Mouse (Mus musculus): ENCODE data around the gene Trmt10c. TPM values are rescaled to one million over a fixed set of nuclear protein-coding genes. Genes with fewer than 3 reads are reported as not detected.
"Not testable (repeated sequence)": the region's sequence is repeated elsewhere in the genome, so short reads cannot be mapped to it uniquely, and the experiment has no call there.

Trmt10c gene
- total and polyA plus RNA-seq, 2 experiments from 2014 or later: 20.5 to 21.0 TPM

DNA sequence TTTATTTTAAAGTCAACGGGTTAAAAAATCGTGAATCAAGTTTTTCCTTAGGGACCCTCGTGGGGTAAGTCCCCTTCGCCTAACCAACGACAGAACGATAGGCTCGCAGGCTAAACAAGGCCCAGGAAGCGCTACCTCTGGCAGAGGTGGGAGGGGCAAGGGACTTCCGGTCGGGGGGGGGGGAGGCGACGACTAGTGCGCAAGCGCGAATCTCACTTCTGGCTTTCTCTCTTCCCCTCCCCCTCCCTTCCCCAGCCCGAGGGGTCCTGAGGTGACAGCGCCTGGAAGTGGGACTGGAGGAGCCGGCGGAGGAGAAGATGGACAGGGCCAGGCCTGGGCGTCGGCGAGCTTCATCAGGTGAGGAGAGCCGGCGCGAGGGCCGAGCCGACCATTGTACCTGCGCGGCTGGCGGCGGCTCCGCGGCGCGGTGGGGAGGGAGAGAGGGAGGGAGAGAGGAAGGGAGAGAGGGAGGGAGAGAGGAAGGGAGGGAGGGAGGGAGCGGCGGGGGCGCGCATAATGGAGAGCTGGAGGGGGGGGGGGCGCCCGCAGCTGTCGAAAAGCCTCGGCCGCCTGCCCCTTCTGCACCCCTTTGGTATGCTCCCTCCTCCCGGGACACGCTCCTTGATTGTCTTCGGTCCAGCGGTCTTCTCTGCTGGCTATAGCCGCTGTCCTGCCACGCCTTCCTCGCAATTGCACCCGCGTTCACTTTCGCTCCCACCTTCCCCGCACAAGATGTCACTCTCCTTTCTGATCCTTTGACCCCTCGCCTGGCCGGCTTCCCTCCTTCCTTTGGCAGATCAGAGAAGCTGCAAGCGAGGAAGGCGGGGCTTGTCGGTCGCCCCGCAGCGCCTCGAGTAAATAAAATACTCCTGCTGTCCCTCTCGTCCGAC is 37.8 kb upstream of the Trmt10c start:
- TF ChIP-seq CTCF (IDR thresholded peaks at IDR 0.05; ENCODE audit: low read depth): no peak
- no peak for TF ChIP-seq EP300 (IDR thresholded peaks at IDR 0.05; ENCODE audit: low read depth)
- WGBS: under 1% methylated on average over 45 of the region's 66 CpGs
- no peaks in the 10 kb centered on the region for H3K9me3 ChIP-seq (replicated peaks; ENCODE audit: control insufficient read depth, low read length)
- H3K36me3 ChIP-seq (replicated peaks; ENCODE audit: control insufficient read depth, insufficient read depth, low read length): no peaks in the 10 kb centered on the region
- peak; percentile 90 for DNase-seq (ENCODE audit: low spot score)
- peak; percentile 89 for ATAC-seq (ENCODE audit: insufficient read depth, low read depth)
- peak overlapping the region; percentile 90 for H3K27ac ChIP-seq (ENCODE audit: low read depth)
- peak overlapping the region; percentile 76 for H3K9ac ChIP-seq (replicated peaks; ENCODE audit: low read depth, low read length)
- H3K4me3 ChIP-seq (ENCODE audit: low read depth, low read length): peak overlapping the region; percentile 82
- H3K27me3 ChIP-seq (ENCODE audit: control insufficient read depth, insufficient read depth, low read length): no peaks in the 10 kb centered on the region
- H3K4me1 ChIP-seq (ENCODE audit: control insufficient read depth, insufficient read depth): peaks cover 7% of the 10 kb centered on the region; the same call in 1 of the 2 replicates
- peak overlapping the region; percentile 64 for H3K4me2 ChIP-seq (ENCODE audit: low read depth, low read length)

DNA sequence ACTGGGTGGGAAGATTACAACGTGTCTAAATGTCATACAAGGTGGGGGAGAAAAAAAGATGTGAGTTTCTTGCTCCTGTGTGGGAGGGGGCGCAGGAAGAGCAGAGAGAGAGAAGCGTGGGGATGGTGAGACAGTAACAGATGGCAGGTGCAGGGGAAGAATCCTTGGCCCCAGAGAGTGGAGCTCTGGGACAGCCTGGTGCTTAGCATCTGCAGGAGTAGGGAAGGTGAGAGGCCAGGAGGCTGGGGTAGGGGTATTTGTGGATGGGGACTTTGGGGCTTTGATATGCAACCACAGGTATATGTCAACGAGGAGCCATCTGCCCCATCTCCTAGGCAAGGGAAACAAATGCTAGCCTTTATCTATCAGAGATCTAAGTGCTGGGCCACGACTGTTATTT is 36.9 kb upstream of the Trmt10c start:
- no peak for ATAC-seq (ENCODE audit: insufficient read depth, low read depth)
- TF ChIP-seq EP300 (IDR thresholded peaks at IDR 0.05; ENCODE audit: low read depth) (no peak), CTCF (IDR thresholded peaks at IDR 0.05; ENCODE audit: low read depth) (no peak)
- Histone ChIP-seq H3K9ac (replicated peaks; ENCODE audit: low read depth, low read length) (no peak overlapping the region), H3K27me3 (ENCODE audit: control insufficient read depth, insufficient read depth, low read length) (no peaks in the 10 kb centered on the region), H3K27ac (ENCODE audit: low read depth) (peak overlapping the region; percentile 90), H3K4me2 (ENCODE audit: low read depth, low read length) (no peak overlapping the region), H3K4me3 (ENCODE audit: low read depth, low read length) (no peak overlapping the region), H3K9me3 (replicated peaks; ENCODE audit: control insufficient read depth, low read length) (no peaks in the 10 kb centered on the region), H3K36me3 (replicated peaks; ENCODE audit: control insufficient read depth, insufficient read depth, low read length) (no peaks in the 10 kb centered on the region), H3K4me1 (ENCODE audit: control insufficient read depth, insufficient read depth) (peaks cover 7% of the 10 kb centered on the region; the same call in 1 of the 2 replicates)
- no peak for DNase-seq (ENCODE audit: low spot score)
- WGBS: 65% methylated on average over 5 of the region's 5 CpGs

GRCm38 (mm10) chr16:56074122-56074521 is 36.5 kb upstream of the Trmt10c start:
- Histone ChIP-seq H3K4me3 (ENCODE audit: low read depth, low read length) (no peak overlapping the region), H3K4me1 (ENCODE audit: control insufficient read depth, insufficient read depth) (peaks cover 7% of the 10 kb centered on the region; the same call in 1 of the 2 replicates), H3K9ac (replicated peaks; ENCODE audit: low read depth, low read length) (no peak overlapping the region), H3K27me3 (ENCODE audit: control insufficient read depth, insufficient read depth, low read length) (no peaks in the 10 kb centered on the region), H3K4me2 (ENCODE audit: low read depth, low read length) (no peak overlapping the region), H3K27ac (ENCODE audit: low read depth) (no peak overlapping the region), H3K9me3 (replicated peaks; ENCODE audit: control insufficient read depth, low read length) (no peaks in the 10 kb centered on the region), H3K36me3 (replicated peaks; ENCODE audit: control insufficient read depth, insufficient read depth, low read length) (no peaks in the 10 kb centered on the region)
- ATAC-seq (ENCODE audit: insufficient read depth, low read depth) (no peak), DNase-seq (ENCODE audit: low spot score) (no peak)
- WGBS: 72% methylated on average over 1 of the region's 1 CpGs
- no peak for TF ChIP-seq CTCF (IDR thresholded peaks at IDR 0.05; ENCODE audit: low read depth)
- TF ChIP-seq EP300 (IDR thresholded peaks at IDR 0.05; ENCODE audit: low read depth): no peak

GRCm38 (mm10) chr16:56073150-56073549 is 35.5 kb upstream of the Trmt10c start:
- WGBS: 84% methylated on average over 6 of the region's 6 CpGs
- H3K4me1 ChIP-seq (ENCODE audit: control insufficient read depth, insufficient read depth); H3K4me3 ChIP-seq (ENCODE audit: low read depth, low read length); DNase-seq (ENCODE audit: low spot score); H3K27ac ChIP-seq (ENCODE audit: low read depth); H3K36me3 ChIP-seq (replicated peaks; ENCODE audit: control insufficient read depth, insufficient read depth, low read length); H3K9ac ChIP-seq (replicated peaks; ENCODE audit: low read depth, low read length); H3K4me2 ChIP-seq (ENCODE audit: low read depth, low read length); H3K9me3 ChIP-seq (replicated peaks; ENCODE audit: control insufficient read depth, low read length); H3K27me3 ChIP-seq (ENCODE audit: control insufficient read depth, insufficient read depth, low read length); ATAC-seq (ENCODE audit: insufficient read depth, low read depth): not testable (repeated sequence)

DNA sequence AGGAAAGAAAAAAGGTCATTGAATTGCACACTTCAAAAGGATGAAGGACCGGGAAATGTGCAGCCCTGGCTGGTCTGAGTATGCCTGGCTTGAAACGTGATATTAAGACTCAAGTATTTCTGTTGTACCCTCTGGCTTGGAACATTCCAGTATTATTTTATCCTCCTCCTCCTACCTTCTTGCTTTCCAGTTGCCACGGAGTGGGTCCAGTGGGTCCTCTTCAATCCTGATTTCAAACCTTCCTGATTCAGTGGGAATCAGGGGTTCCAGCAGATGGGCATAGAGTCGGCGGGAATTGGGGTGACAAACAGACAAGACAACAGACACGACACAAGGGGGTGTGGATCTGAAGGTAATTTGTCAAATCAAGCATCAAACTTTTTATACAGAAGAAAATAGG is 34.9 kb upstream of the Trmt10c start:
- H3K36me3 ChIP-seq (replicated peaks; ENCODE audit: control insufficient read depth, insufficient read depth, low read length): no peaks in the 10 kb centered on the region
- H3K27me3 ChIP-seq (ENCODE audit: control insufficient read depth, insufficient read depth, low read length): no peaks in the 10 kb centered on the region
- H3K9me3 ChIP-seq (replicated peaks; ENCODE audit: control insufficient read depth, low read length): no peaks in the 10 kb centered on the region
- no peak overlapping the region for H3K9ac ChIP-seq (replicated peaks; ENCODE audit: low read depth, low read length)
- H3K27ac ChIP-seq (ENCODE audit: low read depth): no peak overlapping the region
- ATAC-seq (ENCODE audit: insufficient read depth, low read depth): no peak
- TF ChIP-seq EP300 (IDR thresholded peaks at IDR 0.05; ENCODE audit: low read depth) (no peak), CTCF (IDR thresholded peaks at IDR 0.05; ENCODE audit: low read depth) (no peak)
- no peak overlapping the region for H3K4me2 ChIP-seq (ENCODE audit: low read depth, low read length)
- peaks cover 7% of the 10 kb centered on the region; the same call in 1 of the 2 replicates for H3K4me1 ChIP-seq (ENCODE audit: control insufficient read depth, insufficient read depth)
- 66% methylated on average over 6 of the region's 6 CpGs for WGBS
- no peak overlapping the region for H3K4me3 ChIP-seq (ENCODE audit: low read depth, low read length)
- DNase-seq (ENCODE audit: low spot score): no peak
